10 mouse cellular contexts compared by ENCODE assay signal in genomic region chr11:53805786-53806185, GRCm38 (mm10). TPM values are rescaled to one million over a fixed set of nuclear protein-coding genes. Genes with fewer than 3 reads are reported as not detected.
DNase-seq lines count a peak whose midpoint lies in the region; ATAC-seq and TF ChIP-seq lines count a peak whose summit lies in the region.
"Had no signal": no experiment of that assay in that cellular context is flagged by ENCODE, and none has a peak within 500 bp of the region (broad histone marks: within the 10 kb centered on the region; RNA-seq: fewer than 3 reads in every experiment).

No protein-coding gene starts in this region.

- H3K4me3 ChIP-seq in limb, embryonic 14.5 days (replicated peaks; ENCODE audit: low read length), result no peak overlapping the region
- no peak overlapping the region for H3K4me3 ChIP-seq in limb, embryonic 10.5 days
- H3K4me3 ChIP-seq in brown adipose tissue, adult 24 weeks (ENCODE audit: insufficient read depth, low read depth, low read length), result no peak overlapping the region
- no peak overlapping the region for H3K4me3 ChIP-seq in myocyte
- no peak overlapping the region for H3K4me3 ChIP-seq in midbrain, embryonic 11.5 days (ENCODE audit: low read depth, low read length)

- no peaks in the 10 kb centered on the region for H3K27me3 ChIP-seq in limb, embryonic 14.5 days (ENCODE audit: control insufficient read depth, insufficient read depth, low read length)
- H3K27me3 ChIP-seq in limb, embryonic 10.5 days (ENCODE audit: low read depth, poor library complexity, severe bottlenecking), result no peaks in the 10 kb centered on the region
- H3K27me3 ChIP-seq in myocyte (ENCODE audit: control insufficient read depth, insufficient read depth, insufficient read length), result no peaks in the 10 kb centered on the region
- H3K27me3 ChIP-seq in midbrain, embryonic 11.5 days (ENCODE audit: control insufficient read depth, insufficient read depth, low read length), result no peaks in the 10 kb centered on the region

- H3K9me3 ChIP-seq in limb, embryonic 14.5 days (ENCODE audit: control insufficient read depth, low read length), result no peaks in the 10 kb centered on the region
- H3K9me3 ChIP-seq in limb, embryonic 10.5 days (replicated peaks), result no peaks in the 10 kb centered on the region
- H3K9me3 ChIP-seq in midbrain, embryonic 11.5 days (ENCODE audit: control insufficient read depth, low read length), result no peaks in the 10 kb centered on the region

- H3K79me2 ChIP-seq in myocyte (ENCODE audit: control insufficient read depth, insufficient read depth), result no peaks in the 10 kb centered on the region

- no peak overlapping the region for H3K9ac ChIP-seq in limb, embryonic 14.5 days (ENCODE audit: low read depth, low read length, severe bottlenecking)
- no peak overlapping the region for H3K9ac ChIP-seq in midbrain, embryonic 11.5 days (ENCODE audit: low read length)

- H3K4me1 ChIP-seq in limb, embryonic 14.5 days (ENCODE audit: control insufficient read depth, insufficient read depth, low read length), result no peaks in the 10 kb centered on the region
- no peaks in the 10 kb centered on the region for H3K4me1 ChIP-seq in limb, embryonic 10.5 days
- peaks cover 30% of the 10 kb centered on the region for H3K4me1 ChIP-seq in brown adipose tissue, adult 24 weeks (ENCODE audit: control insufficient read depth, insufficient read depth, insufficient read length, low read length)
- H3K4me1 ChIP-seq in midbrain, embryonic 11.5 days (ENCODE audit: control insufficient read depth, insufficient read depth, low read length), result no peaks in the 10 kb centered on the region

- no peak for ATAC-seq in limb, embryonic 14.5 days (ENCODE audit: low FRiP score, low read depth)
- no peak for ATAC-seq in midbrain, embryonic 11.5 days (ENCODE audit: low FRiP score)
- ATAC-seq in megakaryocyte-erythroid progenitor cell, adult 5-6 weeks (replicated peaks; ENCODE audit: low FRiP score, low TSS enrichment, poor library complexity, severe bottlenecking), result no peak
- ATAC-seq: forebrain, embryonic 14.5 days had no signal

- H3K4me2 ChIP-seq in limb, embryonic 14.5 days (replicated peaks; ENCODE audit: low read depth, low read length, severe bottlenecking), result no peak overlapping the region
- H3K4me2 ChIP-seq in myocyte (ENCODE audit: low read depth), result no peak overlapping the region
- H3K4me2 ChIP-seq in midbrain, embryonic 11.5 days, result no peak overlapping the region

- H3K27ac ChIP-seq in limb, embryonic 14.5 days (replicated peaks; ENCODE audit: low read depth, low read length), result no peak overlapping the region
- H3K27ac ChIP-seq in limb, embryonic 10.5 days, result no peak overlapping the region
- H3K27ac ChIP-seq in brown adipose tissue, adult 24 weeks (replicated peaks; ENCODE audit: low read depth, low read length), result peak overlapping the region; percentile 4; the same call in 1 of the 2 replicates
- no peak overlapping the region for H3K27ac ChIP-seq in midbrain, embryonic 11.5 days (ENCODE audit: low read depth, low read length)
- H3K27ac ChIP-seq: macrophage had no signal

- no peaks in the 10 kb centered on the region for H3K36me3 ChIP-seq in limb, embryonic 14.5 days (ENCODE audit: control insufficient read depth, insufficient read depth, low read length)
- H3K36me3 ChIP-seq in limb, embryonic 10.5 days, result no peaks in the 10 kb centered on the region
- no peaks in the 10 kb centered on the region for H3K36me3 ChIP-seq in myocyte (ENCODE audit: control insufficient read depth, insufficient read depth)
- no peaks in the 10 kb centered on the region for H3K36me3 ChIP-seq in midbrain, embryonic 11.5 days (ENCODE audit: control insufficient read depth, insufficient read depth, low read length)

- WGBS in limb, embryonic 14.5 days, result 62% methylated on average over 9 of the region's 9 CpGs
- 77% methylated on average over 9 of the region's 9 CpGs for WGBS in limb, embryonic 10.5 days
- 78% methylated on average over 9 of the region's 9 CpGs for WGBS in midbrain, embryonic 11.5 days

- no peak overlapping the region for H3ac ChIP-seq in myocyte (ENCODE audit: control insufficient read depth, insufficient read length)

- TF ChIP-seq POLR2A in limb, embryonic 14.5 days (IDR thresholded peaks at IDR 0.05; ENCODE audit: borderline replicate concordance, extremely low read depth, insufficient read depth, insufficient read length), result no peak
- no peak for TF ChIP-seq POLR2A in myocyte (IDR thresholded peaks at IDR 0.05; ENCODE audit: insufficient read length, low read depth)

- DNase-seq in limb, embryonic 14.5 days (ENCODE audit: low spot score), result peak; percentile 13
- DNase-seq in limb, embryonic 10.5 days (ENCODE audit: low spot score), result no peak
- DNase-seq in induced T-regulatory cell, adult 2 months (ENCODE audit: low read depth), result peak; percentile 42
- no peak for DNase-seq in midbrain, embryonic 11.5 days (ENCODE audit: low spot score, missing footprints)
- DNase-seq in retina, postnatal 1 day, result no peak

TF ChIP-seq in myocyte, 11 proteins besides CTCF, POLR2A, EP300 and RAD21:
- TF ChIP-seq TCF3 (IDR thresholded peaks at IDR 0.05; ENCODE audit: insufficient read length, low read depth) (no peak), CEBPB (IDR thresholded peaks at IDR 0.05; ENCODE audit: insufficient read depth, poor library complexity, severe bottlenecking) (0 out of 2 replicates have a peak, but pooled peaks have one; percentile 36)

RNA-seq across cellular contexts. Expression of gene Gm17334, which starts 32.8 kb away (rescaled TPM):
- polyA plus RNA-seq in limb, embryonic 14.5 days (2012; rRNA removed), result 0.11 and 0.33 TPM in 2 replicates
- polyA plus RNA-seq in limb, embryonic 14.5 days (2014; fragmentation: Nextera tagmentation; extraction: Ambion mirVana), result 0.28 and 0.30 TPM in 2 replicates
- not detected in 2 replicates for polyA plus RNA-seq in limb, embryonic 10.5 days (2016; fragmentation: Nextera tagmentation; extraction: Ambion mirVana)
- polyA plus RNA-seq in brown adipose tissue, adult 24 weeks (2012; ENCODE audit: insufficient read depth, insufficient read length, missing spikeins), result not detected in 2 replicates
- polyA plus RNA-seq in myocyte (2012; fragmentation: generic; extraction: Trizol), result 0.19 TPM
- not detected in 2 replicates for polyA plus RNA-seq in midbrain, embryonic 11.5 days (2014; fragmentation: Nextera tagmentation; extraction: Ambion mirVana)
- total RNA-seq in megakaryocyte-erythroid progenitor cell, adult 5-6 weeks (2014; fragmentation: Nextera tagmentation), result not detected in 2 replicates
- total RNA-seq in megakaryocyte-erythroid progenitor cell, adult 5-6 weeks (2017), result 0.89 TPM in 1 of 2 replicates, not detected in the other
- polyA plus RNA-seq: forebrain, embryonic 14.5 days; macrophage had no signal

RNA-seq across cellular contexts. Expression of gene Irf1, which starts 36.0 kb away (rescaled TPM):
- polyA plus RNA-seq in limb, embryonic 14.5 days (2012; rRNA removed), result 13.8 and 16.8 TPM in 2 replicates
- polyA plus RNA-seq in limb, embryonic 14.5 days (2014; fragmentation: Nextera tagmentation; extraction: Ambion mirVana), result 10.7 and 11.8 TPM in 2 replicates
- polyA plus RNA-seq in limb, embryonic 10.5 days (2016; fragmentation: Nextera tagmentation; extraction: Ambion mirVana), result 5.0 and 8.2 TPM in 2 replicates
- polyA plus RNA-seq in brown adipose tissue, adult 24 weeks (2012; ENCODE audit: insufficient read depth, insufficient read length, missing spikeins), result 12.5 and 27.9 TPM in 2 replicates
- polyA plus RNA-seq in myocyte (2012; fragmentation: generic; extraction: Trizol), result 25.0 TPM
- polyA plus RNA-seq in midbrain, embryonic 11.5 days (2014; fragmentation: Nextera tagmentation; extraction: Ambion mirVana), result 2.8 and 3.7 TPM in 2 replicates
- total RNA-seq in megakaryocyte-erythroid progenitor cell, adult 5-6 weeks (2014; fragmentation: Nextera tagmentation), result 3.1 and 4.4 TPM in 2 replicates
- total RNA-seq in megakaryocyte-erythroid progenitor cell, adult 5-6 weeks (2017), result 39.2 and 50.6 TPM in 2 replicates

RNA-seq across cellular contexts. Expression of gene Gm12216, which starts 53.3 kb away (rescaled TPM):
- polyA plus RNA-seq in limb, embryonic 14.5 days (2012; rRNA removed), result 0.43 and 0.51 TPM in 2 replicates
- polyA plus RNA-seq in limb, embryonic 14.5 days (2014; fragmentation: Nextera tagmentation; extraction: Ambion mirVana), result 0.66 and 0.74 TPM in 2 replicates
- polyA plus RNA-seq in limb, embryonic 10.5 days (2016; fragmentation: Nextera tagmentation; extraction: Ambion mirVana), result 0.41 TPM in 1 of 2 replicates, not detected in the other
- 6.5 and 7.8 TPM in 2 replicates for polyA plus RNA-seq in brown adipose tissue, adult 24 weeks (2012; ENCODE audit: insufficient read depth, insufficient read length, missing spikeins)
- 1.6 TPM for polyA plus RNA-seq in myocyte (2012; fragmentation: generic; extraction: Trizol)
- polyA plus RNA-seq in midbrain, embryonic 11.5 days (2014; fragmentation: Nextera tagmentation; extraction: Ambion mirVana), result 0.25 TPM in 1 of 2 replicates, not detected in the other
- 5.5 and 12.6 TPM in 2 replicates for total RNA-seq in megakaryocyte-erythroid progenitor cell, adult 5-6 weeks (2014; fragmentation: Nextera tagmentation)
- 1.5 TPM in 1 of 2 replicates, not detected in the other for total RNA-seq in megakaryocyte-erythroid progenitor cell, adult 5-6 weeks (2017)
- polyA plus RNA-seq: forebrain, embryonic 14.5 days had no signal

Comparison
In these comparisons a context has a peak if more than half of its experiments do, and no peak if none do; other contexts are left out.
1. DNase-seq: peak in limb, embryonic 14.5 days (single experiment) and induced T-regulatory cell, adult 2 months (single experiment); none in limb, embryonic 10.5 days (single experiment), midbrain, embryonic 11.5 days (single experiment) and retina, postnatal 1 day (single experiment).